Mouse (Mus musculus) right cerebral cortex, postnatal 10 days (tissue): ENCODE data around the gene Tnnt3.

Experiments used
- DNase-seq, 2 experiments: peaks; one replicate each; pipeline ENCODE4 v3.0.0; 2021; ENCODE audit warnings: low spot score in 2 of 2

Tnnt3 gene

DNA sequence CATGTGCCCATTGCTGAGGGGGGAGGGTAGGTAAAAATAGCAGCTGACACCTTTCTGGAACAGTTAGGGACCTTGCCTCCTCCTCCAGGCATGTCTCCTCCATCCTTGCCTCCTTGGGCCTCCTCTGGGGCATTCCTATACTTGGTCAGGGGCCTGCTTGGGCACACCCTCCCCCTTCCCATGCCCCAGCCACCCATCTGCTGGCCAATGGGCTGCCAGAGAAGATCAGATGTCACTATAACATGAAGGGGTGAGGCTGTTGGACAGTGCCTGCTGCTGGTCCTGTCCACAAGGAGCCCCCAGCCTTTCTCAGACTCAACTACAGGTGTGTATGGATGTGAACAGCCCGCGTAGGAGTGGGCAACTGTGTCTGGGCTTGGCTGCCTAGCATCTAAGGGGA is at the start of gene Tnnt3:
Tnnt3 (plus strand) TSS at position 262 of the 400 bp plus-strand sequence.
- no peak for DNase-seq

GRCm38 (mm10) chr7:142449038-142449617 is 49.5 kb upstream of the Tnnt3 start:
- no peak for DNase-seq

- DNase-seq = no peak
Measured at GRCm38 (mm10) chr7:142454706-142455105, 43.9 kb upstream of the Tnnt3 start.

DNA sequence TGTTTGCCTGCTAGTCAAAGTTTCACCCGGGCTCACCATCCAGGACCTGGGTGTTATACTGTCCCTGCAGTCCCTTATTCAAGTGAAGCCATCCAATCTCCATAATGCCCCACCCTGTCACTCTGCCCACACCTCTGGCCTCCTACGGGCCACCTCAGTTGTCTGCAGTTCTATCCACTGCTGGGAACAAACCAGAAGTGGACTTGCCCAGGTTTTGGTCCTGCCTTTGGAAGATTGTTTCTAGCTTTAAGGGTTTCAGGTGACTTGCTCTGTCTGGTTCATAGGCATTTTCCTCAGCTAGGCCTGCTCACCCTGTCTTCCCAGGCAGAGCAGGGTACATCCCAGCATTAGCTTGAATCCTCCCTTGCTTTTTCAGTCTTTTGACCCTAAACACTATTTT is 43.4 kb upstream of the Tnnt3 start:
- peak in 1 of 2 experiments; percentile 14 for DNase-seq

DNA sequence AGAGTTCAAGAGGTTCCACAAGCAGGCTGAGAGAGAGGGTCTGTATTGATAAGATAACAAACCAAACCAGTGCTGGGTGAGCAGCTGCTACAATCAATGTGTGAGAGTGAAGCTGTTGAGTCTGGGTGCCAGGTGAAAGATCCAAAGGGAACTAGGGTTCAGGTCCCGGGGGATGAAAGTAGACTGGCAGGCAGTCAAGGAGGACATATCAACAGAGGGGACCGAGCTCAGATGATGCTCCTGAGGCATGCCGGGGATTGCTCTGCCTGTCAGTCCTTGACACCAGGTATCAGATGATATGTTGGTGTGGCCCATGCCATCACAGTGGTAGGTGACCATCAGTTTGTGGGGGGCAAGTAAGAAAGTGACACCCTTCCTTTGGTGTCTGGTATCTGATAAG is 41.8 kb upstream of the Tnnt3 start:
- DNase-seq = no peak

GRCm38 (mm10) chr7:142457227-142457811 is 41.3 kb upstream of the Tnnt3 start:
- DNase-seq = peak; percentile 62 to 82

DNA sequence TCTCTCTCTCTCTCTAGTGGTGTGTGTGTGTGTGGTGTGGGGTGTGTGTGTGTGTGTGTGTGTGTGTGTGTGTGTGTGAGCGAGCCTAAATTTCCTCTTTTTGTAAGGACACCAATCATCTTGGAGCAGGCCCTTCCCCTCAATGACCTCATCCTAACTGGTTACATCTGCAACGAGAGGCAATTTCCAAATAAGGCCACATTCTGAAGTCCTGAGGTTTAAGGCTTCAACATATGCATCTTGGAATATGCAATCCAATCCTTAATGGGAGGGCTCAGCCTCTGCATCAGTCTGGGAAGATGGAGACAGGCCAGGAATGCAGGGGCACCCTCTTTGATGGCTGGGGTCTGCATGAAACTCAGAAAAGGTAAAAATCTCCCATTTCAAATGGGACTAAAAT is 40.6 kb upstream of the Tnnt3 start:
- peak in 1 of 2 experiments; percentile 32 for DNase-seq

GRCm38 (mm10) chr7:142458676-142459298 is 39.8 kb upstream of the Tnnt3 start:
- no peak for DNase-seq

DNA sequence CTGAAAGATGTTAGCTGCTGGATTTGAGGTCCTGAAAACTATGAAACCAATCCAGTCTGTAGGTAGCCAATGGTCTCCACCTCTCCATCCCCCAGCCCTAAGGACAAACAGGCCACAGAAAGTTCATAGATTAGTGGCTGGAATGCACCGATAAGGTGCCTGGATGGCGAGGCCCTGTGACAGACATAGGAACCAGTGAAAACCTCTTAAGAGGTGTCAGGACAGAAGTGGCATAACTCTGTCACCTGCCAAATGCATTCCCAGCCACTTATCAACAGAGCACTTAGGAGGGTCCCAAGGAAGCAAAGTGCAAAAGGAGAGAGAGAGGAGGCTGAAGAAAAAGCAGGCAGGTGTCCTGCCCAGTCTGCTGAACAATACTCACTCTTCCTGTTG is 39.3 kb upstream of the Tnnt3 start:
- DNase-seq = no peak

DNA sequence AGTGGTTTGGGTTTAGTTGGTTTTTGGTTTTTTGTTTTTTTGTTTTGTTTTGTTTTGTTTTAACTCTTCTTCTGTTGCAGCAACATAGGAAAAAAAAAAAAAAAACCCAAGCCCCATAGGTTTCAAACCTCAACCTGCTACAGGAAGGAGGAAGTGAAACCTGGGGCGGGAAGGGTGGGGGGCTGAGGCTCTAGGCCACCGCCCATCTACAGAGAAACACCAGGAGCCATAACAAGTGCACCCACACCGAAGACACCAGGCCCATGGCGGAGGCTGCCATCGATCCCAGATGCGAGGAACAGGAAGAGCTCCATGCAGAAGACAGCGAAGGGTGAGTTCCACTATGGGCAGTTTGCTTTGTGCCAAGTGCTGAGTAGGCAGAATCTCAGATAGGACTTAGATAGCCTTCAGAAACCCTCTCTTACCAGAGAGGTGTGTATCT is 38.0 kb upstream of the Tnnt3 start, which contains the start of gene Lsp1:
Lsp1 (plus strand) TSS at position 174 of the 442 bp plus-strand sequence.
- DNase-seq = peak in 1 of 2 experiments; percentile 15

DNA sequence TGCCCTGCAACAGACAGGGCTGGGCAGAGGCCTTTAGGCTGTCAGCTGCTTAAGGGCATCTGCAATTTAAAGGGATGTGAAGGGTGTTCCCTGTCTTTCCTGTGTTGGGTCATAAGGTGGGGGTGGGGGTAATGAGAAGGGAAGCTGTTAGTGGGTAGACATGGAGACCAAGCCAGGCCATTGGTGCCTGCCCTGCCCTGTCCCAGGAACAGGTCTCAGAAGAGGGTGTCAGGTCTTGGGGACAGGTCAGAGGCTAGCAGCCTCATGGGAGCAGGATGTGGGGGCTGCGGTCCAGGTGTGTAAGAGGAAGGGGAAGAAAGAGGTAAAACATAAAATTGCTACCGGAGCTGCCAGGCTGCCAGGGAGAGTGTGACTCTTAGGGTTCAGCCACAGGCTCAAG is 37.2 kb upstream of the Tnnt3 start:
- DNase-seq = no peak

- no peak for DNase-seq
Measured at GRCm38 (mm10) chr7:142462190-142462589, 36.4 kb upstream of the Tnnt3 start.

- no peak for DNase-seq
Measured at GRCm38 (mm10) chr7:142462594-142463078, 36.0 kb upstream of the Tnnt3 start.

DNA sequence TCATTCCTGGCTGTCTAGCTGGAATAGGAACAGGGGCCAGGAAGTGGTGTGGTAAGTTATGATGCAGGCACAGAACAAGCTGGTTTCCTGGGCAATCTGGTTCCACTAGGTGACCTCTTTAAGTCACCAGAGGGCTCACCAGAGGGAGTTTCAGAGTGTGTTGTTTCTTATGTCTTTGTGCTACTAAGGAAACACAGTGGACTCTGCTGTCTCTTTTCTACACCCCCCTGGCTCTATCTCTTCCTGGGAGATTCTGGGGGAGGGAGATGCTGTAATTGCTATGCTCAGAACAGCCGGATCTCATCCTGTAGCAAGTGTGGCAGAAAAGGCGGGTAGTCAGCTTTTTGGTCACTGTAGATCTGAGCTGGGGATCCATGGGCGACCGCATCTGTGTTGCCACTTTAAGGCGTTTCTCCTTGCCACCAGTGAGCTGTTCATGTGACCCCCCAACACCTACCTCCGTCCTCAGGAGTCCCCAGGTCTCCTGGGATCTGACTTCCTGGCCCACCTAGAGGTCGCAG is 28.4 kb upstream of the Tnnt3 start:
- no peak for DNase-seq

GRCm38 (mm10) chr7:142470808-142471413 is 27.7 kb upstream of the Tnnt3 start:
- peak; percentile 49 to 51 for DNase-seq

- no peak for DNase-seq
Measured at GRCm38 (mm10) chr7:142471414-142471861, 27.2 kb upstream of the Tnnt3 start.

- no peak for DNase-seq
Measured at GRCm38 (mm10) chr7:142471884-142472570, 26.6 kb upstream of the Tnnt3 start.

- no peak for DNase-seq
Measured at GRCm38 (mm10) chr7:142472936-142473335, 25.7 kb upstream of the Tnnt3 start.

- no peak for DNase-seq
Measured at GRCm38 (mm10) chr7:142473476-142473875, 25.2 kb upstream of the Tnnt3 start.

GRCm38 (mm10) chr7:142474799-142475198 is 23.8 kb upstream of the Tnnt3 start:
- no peak for DNase-seq

DNA sequence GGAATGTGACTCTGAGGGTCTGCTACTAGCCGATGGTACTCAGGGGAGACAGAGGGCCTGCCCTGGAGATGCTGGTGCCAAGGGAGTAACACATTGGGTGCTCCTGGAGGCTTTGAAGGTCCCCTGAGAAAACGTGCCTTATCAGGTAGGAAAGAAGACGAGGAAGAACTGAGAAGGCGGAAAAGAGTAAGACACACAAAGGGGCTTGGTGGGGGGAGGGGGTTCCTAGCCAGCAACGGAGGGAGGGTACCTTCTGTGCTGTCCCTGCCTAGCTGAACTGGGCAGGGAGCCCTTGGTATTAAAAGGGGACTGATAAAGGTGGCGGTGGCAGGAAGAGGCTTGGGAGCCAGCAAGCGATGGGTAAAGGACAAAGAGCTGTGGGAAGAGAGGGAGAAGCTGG is 23.0 kb upstream of the Tnnt3 start:
- DNase-seq = no peak

DNA sequence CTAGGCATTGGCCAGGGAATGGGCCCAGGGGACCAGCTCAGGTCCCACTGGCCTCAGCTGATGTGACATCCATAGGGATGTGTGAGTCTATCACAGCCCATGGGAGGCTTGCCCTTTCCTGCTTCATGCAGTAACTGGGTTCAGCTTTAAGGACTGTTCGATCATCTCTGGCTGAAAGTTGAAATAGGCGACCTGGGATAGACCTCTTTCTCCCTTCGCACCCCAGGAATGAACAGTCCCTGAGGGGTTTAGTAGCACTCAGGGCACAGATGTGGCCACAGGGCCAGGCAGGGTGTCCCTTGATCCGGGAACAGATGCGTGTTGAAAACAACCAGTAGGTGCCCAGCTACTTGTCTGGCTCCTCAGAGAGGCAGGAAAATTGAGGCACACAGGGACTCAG is 22.4 kb upstream of the Tnnt3 start:
- DNase-seq = no peak
